Mouse (Mus musculus): ENCODE measurements around the gene Wfdc12. TPM values are rescaled to one million over a fixed set of nuclear protein-coding genes. Genes with fewer than 3 reads are reported as not detected.
A peak's percentile ranks its signal among the peaks of the same experiment; 100 is the strongest.

Gene Wfdc12
- 0.31 TPM in 1 of 2 replicates, not detected in the other for polyA plus RNA-seq (2015; fragmentation: Nextera tagmentation; extraction: Ambion mirVana)

- Histone ChIP-seq H3K27me3 (ENCODE audit: control insufficient read depth, insufficient read depth, low read length) (no peaks in the 10 kb centered on the region), H3K36me3 (ENCODE audit: control insufficient read depth, insufficient read depth, low read length) (no peaks in the 10 kb centered on the region), H3K4me3 (replicated peaks; ENCODE audit: low read length) (no peak within 1 kb of the TSS), H3K27ac (ENCODE audit: low read length) (no peak within 1 kb of the TSS), H3K4me1 (ENCODE audit: control insufficient read depth, insufficient read depth, low read length) (no peaks in the 10 kb centered on the region), H3K9me3 (replicated peaks; ENCODE audit: control insufficient read depth, low read length) (peaks cover 3% of the 10 kb centered on the region; the same call in 1 of the 2 replicates), H3K9ac (ENCODE audit: low read length) (no peak within 1 kb of the TSS), H3K4me2 (ENCODE audit: low read depth, low read length) (no peak within 1 kb of the TSS)
- WGBS = 78% methylated on average over 6 of the region's 6 CpGs
- no peak for ATAC-seq (ENCODE audit: insufficient read depth, low FRiP score)
Measured at GRCm38 (mm10) chr2:164190576-164190975, at the start of gene Wfdc12. TSS of gene Wfdc12 (minus strand) at chr2:164190608.

DNA sequence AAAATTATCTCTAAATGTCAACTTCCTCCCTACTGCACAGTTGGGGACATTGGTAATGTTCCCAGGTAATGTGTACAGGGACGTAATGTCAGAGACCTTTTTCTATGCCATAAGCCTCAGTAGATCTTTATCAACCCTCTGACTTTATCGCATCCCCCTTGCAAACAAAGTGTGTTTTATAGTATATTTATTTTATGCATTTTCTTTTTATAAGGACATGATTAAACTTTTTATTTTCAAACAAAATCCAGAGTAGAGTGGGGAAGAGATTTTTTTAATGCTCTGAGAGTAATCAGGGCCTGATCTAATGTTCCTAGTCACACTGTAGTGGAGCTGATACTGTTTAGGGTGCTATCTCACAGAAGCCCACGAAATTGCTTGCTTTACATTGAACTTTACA lies 48.0 kb upstream of the Wfdc12 start, which contains the start of gene Svs2:
Svs2 (minus strand) TSS at position 101 of the 400 bp plus-strand sequence.
- H3K9ac ChIP-seq (ENCODE audit: low read length) = no peak within 1 kb of the TSS
- H3K9me3 ChIP-seq (replicated peaks; ENCODE audit: control insufficient read depth, low read length) = no peaks in the 10 kb centered on the region
- H3K27me3 ChIP-seq (ENCODE audit: control insufficient read depth, insufficient read depth, low read length) = no peaks in the 10 kb centered on the region
- no peak within 1 kb of the TSS for H3K4me2 ChIP-seq (ENCODE audit: low read depth, low read length)
- no peak within 1 kb of the TSS for H3K27ac ChIP-seq (ENCODE audit: low read length)
- H3K4me1 ChIP-seq (ENCODE audit: control insufficient read depth, insufficient read depth, low read length) = no peaks in the 10 kb centered on the region
- ATAC-seq (ENCODE audit: insufficient read depth, low FRiP score) = no peak
- 79% methylated on average over 3 of the region's 3 CpGs for WGBS
- no peaks in the 10 kb centered on the region for H3K36me3 ChIP-seq (ENCODE audit: control insufficient read depth, insufficient read depth, low read length)
- no peak within 1 kb of the TSS for H3K4me3 ChIP-seq (replicated peaks; ENCODE audit: low read length)

GRCm38 (mm10) chr2:164232671-164233070 lies 42.3 kb upstream of the Wfdc12 start:
- Histone ChIP-seq H3K9ac (ENCODE audit: low read length) (no peak overlapping the region), H3K36me3 (ENCODE audit: control insufficient read depth, insufficient read depth, low read length) (no peaks in the 10 kb centered on the region), H3K4me1 (ENCODE audit: control insufficient read depth, insufficient read depth, low read length) (no peaks in the 10 kb centered on the region), H3K4me2 (ENCODE audit: low read depth, low read length) (no peak overlapping the region), H3K27me3 (ENCODE audit: control insufficient read depth, insufficient read depth, low read length) (no peaks in the 10 kb centered on the region), H3K9me3 (replicated peaks; ENCODE audit: control insufficient read depth, low read length) (no peaks in the 10 kb centered on the region), H3K4me3 (replicated peaks; ENCODE audit: low read length) (no peak overlapping the region), H3K27ac (ENCODE audit: low read length) (no peak overlapping the region)
- WGBS = 73% methylated on average over 8 of the region's 8 CpGs
- no peak; the same call in 1 of the 2 replicates for ATAC-seq (ENCODE audit: insufficient read depth, low FRiP score)

- H3K36me3 ChIP-seq (ENCODE audit: control insufficient read depth, insufficient read depth, low read length) = no peaks in the 10 kb centered on the region
- ATAC-seq (ENCODE audit: insufficient read depth, low FRiP score) = no peak
- 77% methylated on average over 8 of the region's 8 CpGs for WGBS
Measured at GRCm38 (mm10) chr2:164228361-164229070, 38.1 kb upstream of the Wfdc12 start.

GRCm38 (mm10) chr2:164221522-164221921 lies 31.1 kb upstream of the Wfdc12 start, which contains the start of gene Wfdc15b:
TSS of gene Wfdc15b (minus strand) at chr2:164221660.
- ATAC-seq (ENCODE audit: insufficient read depth, low FRiP score) = no peak
- no peak within 1 kb of the TSS for H3K27ac ChIP-seq (ENCODE audit: low read length)

More at GRCm38 (mm10) chr2:164228361-164229070, 38.1 kb upstream of the Wfdc12 start:
- H3K27ac ChIP-seq (ENCODE audit: low read length) = no peak overlapping the region
- no peaks in the 10 kb centered on the region for H3K27me3 ChIP-seq (ENCODE audit: control insufficient read depth, insufficient read depth, low read length)
- no peak overlapping the region for H3K9ac ChIP-seq (ENCODE audit: low read length)
- no peaks in the 10 kb centered on the region for H3K4me1 ChIP-seq (ENCODE audit: control insufficient read depth, insufficient read depth, low read length)
- H3K9me3 ChIP-seq (replicated peaks; ENCODE audit: control insufficient read depth, low read length) = no peaks in the 10 kb centered on the region
- H3K4me2 ChIP-seq (ENCODE audit: low read depth, low read length) = no peak overlapping the region
- H3K4me3 ChIP-seq (replicated peaks; ENCODE audit: low read length) = no peak overlapping the region

GRCm38 (mm10) chr2:164219295-164219694 lies 28.9 kb upstream of the Wfdc12 start:
- no peak overlapping the region for H3K9ac ChIP-seq (ENCODE audit: low read length)
- WGBS = 85% methylated on average over 9 of the region's 9 CpGs

More at GRCm38 (mm10) chr2:164221522-164221921, 31.1 kb upstream of the Wfdc12 start, which contains the start of gene Wfdc15b:
- Histone ChIP-seq H3K27me3 (ENCODE audit: control insufficient read depth, insufficient read depth, low read length) (no peaks in the 10 kb centered on the region), H3K4me1 (ENCODE audit: control insufficient read depth, insufficient read depth, low read length) (peaks cover 3% of the 10 kb centered on the region; the same call in 1 of the 2 replicates), H3K36me3 (ENCODE audit: control insufficient read depth, insufficient read depth, low read length) (no peaks in the 10 kb centered on the region), H3K9me3 (replicated peaks; ENCODE audit: control insufficient read depth, low read length) (no peaks in the 10 kb centered on the region), H3K4me3 (replicated peaks; ENCODE audit: low read length) (peak within 1 kb of the TSS; percentile 16; the same call in 1 of the 2 replicates), H3K4me2 (ENCODE audit: low read depth, low read length) (peak within 1 kb of the TSS; percentile 37; the same call in 1 of the 2 replicates), H3K9ac (ENCODE audit: low read length) (no peak within 1 kb of the TSS)
- 42% methylated on average over 11 of the region's 11 CpGs for WGBS

GRCm38 (mm10) chr2:164212711-164213110 lies 22.3 kb upstream of the Wfdc12 start:
- Histone ChIP-seq H3K4me2 (ENCODE audit: low read depth, low read length) (no peak overlapping the region), H3K4me1 (ENCODE audit: control insufficient read depth, insufficient read depth, low read length) (no peaks in the 10 kb centered on the region), H3K27me3 (ENCODE audit: control insufficient read depth, insufficient read depth, low read length) (no peaks in the 10 kb centered on the region), H3K36me3 (ENCODE audit: control insufficient read depth, insufficient read depth, low read length) (no peaks in the 10 kb centered on the region), H3K9ac (ENCODE audit: low read length) (no peak overlapping the region), H3K9me3 (replicated peaks; ENCODE audit: control insufficient read depth, low read length) (no peaks in the 10 kb centered on the region), H3K4me3 (replicated peaks; ENCODE audit: low read length) (no peak overlapping the region), H3K27ac (ENCODE audit: low read length) (no peak overlapping the region)
- 79% methylated on average over 5 of the region's 5 CpGs for WGBS
- ATAC-seq (ENCODE audit: insufficient read depth, low FRiP score) = no peak

More at GRCm38 (mm10) chr2:164219295-164219694, 28.9 kb upstream of the Wfdc12 start:
- Histone ChIP-seq H3K4me1 (ENCODE audit: control insufficient read depth, insufficient read depth, low read length) (peaks cover 3% of the 10 kb centered on the region; the same call in 1 of the 2 replicates), H3K36me3 (ENCODE audit: control insufficient read depth, insufficient read depth, low read length) (no peaks in the 10 kb centered on the region), H3K4me2 (ENCODE audit: low read depth, low read length) (no peak overlapping the region), H3K27ac (ENCODE audit: low read length) (no peak overlapping the region), H3K4me3 (replicated peaks; ENCODE audit: low read length) (no peak overlapping the region), H3K9me3 (replicated peaks; ENCODE audit: control insufficient read depth, low read length) (no peaks in the 10 kb centered on the region), H3K27me3 (ENCODE audit: control insufficient read depth, insufficient read depth, low read length) (no peaks in the 10 kb centered on the region)
- no peak for ATAC-seq (ENCODE audit: insufficient read depth, low FRiP score)

GRCm38 (mm10) chr2:164210892-164211291 lies 20.5 kb upstream of the Wfdc12 start:
- H3K27ac ChIP-seq (ENCODE audit: low read length) = no peak overlapping the region
- H3K36me3 ChIP-seq (ENCODE audit: control insufficient read depth, insufficient read depth, low read length) = no peaks in the 10 kb centered on the region
- WGBS = 91% methylated on average over 4 of the region's 4 CpGs
- H3K9me3 ChIP-seq (replicated peaks; ENCODE audit: control insufficient read depth, low read length) = no peaks in the 10 kb centered on the region
- no peak for ATAC-seq (ENCODE audit: insufficient read depth, low FRiP score)
- no peaks in the 10 kb centered on the region for H3K4me1 ChIP-seq (ENCODE audit: control insufficient read depth, insufficient read depth, low read length)
- no peak overlapping the region for H3K4me3 ChIP-seq (replicated peaks; ENCODE audit: low read length)
- H3K27me3 ChIP-seq (ENCODE audit: control insufficient read depth, insufficient read depth, low read length) = no peaks in the 10 kb centered on the region
- no peak overlapping the region for H3K9ac ChIP-seq (ENCODE audit: low read length)
- no peak overlapping the region for H3K4me2 ChIP-seq (ENCODE audit: low read depth, low read length)

DNA sequence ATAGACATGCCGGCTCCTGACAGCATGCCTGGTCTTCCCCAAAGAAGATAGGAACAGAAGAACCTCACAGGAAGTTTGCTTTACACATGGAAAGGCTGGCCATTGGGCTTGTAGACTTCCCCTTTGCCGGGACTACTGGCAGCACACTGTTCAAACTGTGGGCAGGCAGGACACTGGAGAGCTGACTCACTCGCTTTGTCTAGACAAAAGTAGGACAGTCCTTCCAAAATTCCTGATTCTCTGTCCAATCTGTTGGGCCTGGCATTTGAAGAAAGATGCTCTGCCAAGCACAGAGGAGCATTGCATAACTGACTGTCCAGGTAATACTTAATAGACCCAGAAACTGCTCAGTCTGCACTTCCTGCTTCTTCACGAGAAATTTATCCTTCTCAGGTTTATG lies 16.3 kb upstream of the Wfdc12 start:
- 65% methylated on average over 4 of the region's 4 CpGs for WGBS

More for the DNA sequence above, 16.3 kb upstream of the Wfdc12 start:
- Histone ChIP-seq H3K9me3 (replicated peaks; ENCODE audit: control insufficient read depth, low read length) (no peaks in the 10 kb centered on the region), H3K4me3 (replicated peaks; ENCODE audit: low read length) (no peak overlapping the region), H3K27ac (ENCODE audit: low read length) (no peak overlapping the region), H3K9ac (ENCODE audit: low read length) (no peak overlapping the region), H3K4me1 (ENCODE audit: control insufficient read depth, insufficient read depth, low read length) (no peaks in the 10 kb centered on the region), H3K36me3 (ENCODE audit: control insufficient read depth, insufficient read depth, low read length) (no peaks in the 10 kb centered on the region), H3K27me3 (ENCODE audit: control insufficient read depth, insufficient read depth, low read length) (no peaks in the 10 kb centered on the region), H3K4me2 (ENCODE audit: low read depth, low read length) (no peak overlapping the region)
- ATAC-seq (ENCODE audit: insufficient read depth, low FRiP score) = no peak
